Mouse (Mus musculus) lung, embryonic 16.5 days (tissue): Measurements from ENCODE around the gene Capns1. TPM values are rescaled to one million over a fixed set of nuclear protein-coding genes. Genes with fewer than 3 reads are reported as not detected.
"Not testable (repeated sequence)": the region's sequence is repeated elsewhere in the genome, so short reads cannot be mapped to it uniquely, and the experiment has no call there.

ENCODE experiments used
- ATAC-seq: fragments of 200-750 bp; cut with Nextera tagmentation; 2 replicates; pipeline ENCODE4 v1.8.0; 2017; ENCODE audit warnings: low read depth, mild to moderate bottlenecking, moderate library complexity
- H3K27ac ChIP-seq: fragments of 300-500 bp; sonication (generic); 2 replicates; pipeline ENCODE4 v1.5.1; 2014; ENCODE audit warnings: mild to moderate bottlenecking, control low read depth, low read length
- H3K27me3 ChIP-seq: fragments of 300-500 bp; sonication (generic); 2 replicates; pipeline ENCODE4 v1.6.1; 2014; ENCODE audit warnings: low read depth, low read length, mixed read lengths; ENCODE audit not compliant: control insufficient read depth, insufficient read depth
- H3K36me3 ChIP-seq: fragments of 300-500 bp; sonication (generic); 2 replicates; pipeline ENCODE4 v1.6.1; 2014; ENCODE audit warnings: low read length; ENCODE audit not compliant: control insufficient read depth, insufficient read depth
- H3K4me1 ChIP-seq: fragments of 300-500 bp; sonication (generic); replicated peaks from 2 replicates; pipeline ENCODE4 v1.6.1; 2014; ENCODE audit warnings: low read length, mixed read lengths; ENCODE audit not compliant: control insufficient read depth, insufficient read depth
- H3K4me2 ChIP-seq: fragments of 300-500 bp; sonication (generic); 2 replicates; pipeline ENCODE4 v1.6.1; 2014; ENCODE audit warnings: low read depth, low read length, control low read depth
- H3K4me3 ChIP-seq: fragments of 300-500 bp; sonication (generic); 2 replicates; pipeline ENCODE4 v1.5.1; 2014; ENCODE audit warnings: mild to moderate bottlenecking, low read length, control low read depth
- H3K9ac ChIP-seq: fragments of 300-500 bp; sonication (generic); 2 replicates; pipeline ENCODE4 v1.6.1; 2014; ENCODE audit warnings: low read length, control low read depth
- H3K9me3 ChIP-seq: fragments of 300-500 bp; sonication (generic); 2 replicates; pipeline ENCODE4 v1.6.1; 2016; ENCODE audit warnings: low read length; ENCODE audit not compliant: control insufficient read depth
- WGBS: fragments of 180-500 bp; shearing (Covaris S2); extraction: QIAGEN DNeasy Blood & Tissue Kit; methylation state at CpG from one replicate; pipeline ENCODE4 v1.1.7; 2014; 5-methylcytosine and 5-hydroxymethylcytosine counted together
- polyA plus RNA-seq: library from polyadenylated mRNA; unstranded; fragments of >200 nt; fragmentation: Nextera tagmentation; extraction: Ambion mirVana; gene quantifications from 2 replicates; pipeline ENCODE4 v1.2.1, GENCODE M21; 2015

Capns1 gene
- polyA plus RNA-seq, 1 experiment from 2014 or later, result 91.2 TPM

DNA sequence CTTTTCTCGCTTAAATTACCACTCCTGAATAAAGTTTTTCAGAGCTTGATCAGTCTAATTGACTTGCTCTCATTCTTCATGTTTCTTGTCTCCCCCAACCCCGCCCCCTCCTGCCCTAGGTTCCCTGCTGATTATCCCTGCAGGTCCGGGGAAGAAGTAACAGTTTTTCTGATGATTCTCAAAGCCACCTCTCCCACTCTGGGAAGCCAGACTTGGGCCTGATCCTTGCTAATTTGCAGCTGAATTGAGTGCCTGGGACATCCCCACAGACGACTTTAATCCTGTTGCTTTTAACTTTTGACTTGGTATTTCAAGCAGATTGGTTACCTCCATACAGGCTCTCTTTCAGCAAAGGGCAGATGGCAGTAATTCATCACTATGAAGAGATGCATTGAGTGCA is 12.4 kb upstream of the Capns1 start:
- no peak overlapping the region for H3K27ac ChIP-seq
- WGBS, result 21% methylated on average over 4 of the region's 4 CpGs
- H3K9me3 ChIP-seq, result no peaks in the 10 kb centered on the region
- no peak overlapping the region for H3K4me3 ChIP-seq
- H3K9ac ChIP-seq, result no peak overlapping the region
- no peaks in the 10 kb centered on the region for H3K27me3 ChIP-seq
- no peaks in the 10 kb centered on the region for H3K36me3 ChIP-seq
- H3K4me2 ChIP-seq, result no peak overlapping the region
- no peak for ATAC-seq
- H3K4me1 ChIP-seq, result no peaks in the 10 kb centered on the region

DNA sequence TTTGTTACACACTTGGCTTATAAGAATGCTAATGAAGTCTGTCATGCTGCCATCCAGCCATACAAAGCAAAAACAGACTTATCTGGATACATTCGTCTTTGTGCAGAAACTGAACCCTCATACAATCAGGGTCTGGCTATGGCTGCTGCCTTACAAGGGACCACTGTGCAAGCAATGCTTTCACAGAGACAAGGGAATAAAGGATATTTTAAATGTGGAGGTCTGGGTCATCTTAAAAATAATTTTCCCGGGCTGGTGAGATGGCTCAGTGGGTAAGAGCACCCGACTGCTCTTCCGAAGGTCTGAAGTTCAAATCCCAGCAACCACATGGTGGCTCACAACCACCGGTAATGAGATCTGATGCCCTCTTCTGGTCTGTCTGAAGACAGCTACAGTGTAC is 7.8 kb upstream of the Capns1 start:
- H3K9ac ChIP-seq, H3K4me2 ChIP-seq, ATAC-seq, H3K27ac ChIP-seq, H3K9me3 ChIP-seq, H3K36me3 ChIP-seq, H3K27me3 ChIP-seq, H3K4me1 ChIP-seq, H3K4me3 ChIP-seq: not testable (repeated sequence)
- 53% methylated on average over 5 of the region's 5 CpGs for whole genome bisulfite sequencing

DNA sequence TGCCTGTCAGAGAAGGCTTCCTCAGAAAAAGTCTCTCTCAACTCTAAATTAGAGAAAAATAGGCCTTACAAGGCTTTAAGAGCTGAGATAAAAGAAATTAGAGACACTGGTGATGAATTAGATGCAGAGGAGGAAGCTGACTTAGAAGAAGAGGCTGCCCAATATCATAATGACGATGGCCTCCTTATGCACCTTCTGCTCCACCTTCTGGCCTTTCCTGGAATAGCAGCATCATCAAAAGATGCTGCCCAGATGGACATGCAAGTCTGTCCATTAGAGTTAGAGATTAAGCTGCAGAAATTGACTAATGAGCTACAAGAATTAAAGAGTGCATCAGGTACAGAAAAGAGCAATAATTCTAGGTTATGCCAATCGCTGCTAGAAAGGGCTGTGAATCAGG is 6.8 kb upstream of the Capns1 start:
- Histone ChIP-seq H3K36me3 (no peaks in the 10 kb centered on the region), H3K9ac (no peak overlapping the region), H3K4me3 (no peak overlapping the region), H3K4me2 (no peak overlapping the region), H3K4me1 (no peaks in the 10 kb centered on the region), H3K27ac (no peak overlapping the region), H3K27me3 (no peaks in the 10 kb centered on the region), H3K9me3 (no peaks in the 10 kb centered on the region)
- ATAC-seq, result no peak
- WGBS, result 6% methylated on average over 2 of the region's 2 CpGs

DNA sequence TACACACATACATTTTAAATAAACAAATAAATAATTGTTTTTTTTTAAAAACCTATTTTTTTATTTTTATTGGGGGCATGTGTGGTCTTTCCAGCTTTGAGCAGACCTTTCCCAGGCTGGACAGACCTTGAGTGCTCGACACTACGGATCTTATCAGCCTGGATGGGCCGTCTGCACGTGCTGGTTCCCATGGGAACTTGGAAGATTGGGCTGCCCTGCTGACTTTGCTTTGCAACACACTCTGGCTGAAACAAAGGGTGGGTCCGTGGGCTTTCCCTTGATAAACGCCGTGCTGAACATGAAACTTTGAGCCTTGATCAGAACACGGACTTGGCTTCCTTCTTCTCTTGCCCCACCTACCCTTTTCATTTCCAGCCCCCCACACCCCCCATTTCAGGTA is 5.8 kb upstream of the Capns1 start:
- H3K36me3 ChIP-seq, result no peaks in the 10 kb centered on the region
- no peaks in the 10 kb centered on the region for H3K27me3 ChIP-seq
- no peak for ATAC-seq
- 0 out of 2 replicates have a peak overlapping the region, but pooled peaks have one; percentile 12 for H3K4me2 ChIP-seq
- 24% methylated on average over 8 of the region's 8 CpGs for WGBS
- no peak overlapping the region for H3K27ac ChIP-seq
- H3K9me3 ChIP-seq, result no peaks in the 10 kb centered on the region
- no peak overlapping the region for H3K9ac ChIP-seq
- H3K4me1 ChIP-seq, result no peaks in the 10 kb centered on the region
- no peak overlapping the region for H3K4me3 ChIP-seq

DNA sequence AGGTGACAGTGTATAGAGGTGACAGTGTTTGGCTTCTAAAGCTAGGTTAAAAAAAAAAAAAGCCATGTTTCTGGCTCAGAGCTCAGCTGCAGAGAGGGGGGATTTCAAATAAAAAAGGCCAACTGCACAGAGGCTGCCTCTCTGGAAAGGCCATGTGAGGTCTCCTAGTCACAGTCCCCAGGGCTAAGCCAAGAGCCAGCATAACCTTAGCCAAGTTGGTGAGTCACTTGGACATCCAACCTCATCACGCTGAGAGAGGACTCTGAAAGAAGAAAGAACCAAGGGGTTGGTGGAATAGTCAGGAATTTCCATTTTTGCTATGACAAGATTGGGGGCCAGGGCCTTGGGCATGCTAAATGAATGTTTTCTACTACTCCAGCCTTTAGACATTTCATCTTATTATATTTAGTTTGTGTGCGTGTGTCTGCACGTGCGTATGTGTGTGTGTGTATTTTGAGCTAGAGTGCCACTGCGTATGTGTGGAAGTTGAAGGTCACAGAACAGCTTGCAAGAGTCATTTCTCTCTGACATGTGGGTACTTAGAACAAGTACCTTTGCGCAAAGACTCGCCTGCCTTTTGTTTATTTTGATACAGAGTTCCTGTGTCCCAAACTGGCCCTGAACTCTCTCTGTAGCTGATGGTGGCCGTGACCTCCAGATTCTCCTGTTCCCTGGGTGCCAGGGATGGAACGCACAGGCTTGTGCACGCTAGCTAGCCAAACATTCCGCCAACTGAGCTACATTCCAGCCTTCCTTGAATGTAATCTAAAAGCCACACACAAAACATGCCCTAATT is 4.5 kb upstream of the Capns1 start:
- H3K27me3 ChIP-seq, result no peaks in the 10 kb centered on the region

DNA sequence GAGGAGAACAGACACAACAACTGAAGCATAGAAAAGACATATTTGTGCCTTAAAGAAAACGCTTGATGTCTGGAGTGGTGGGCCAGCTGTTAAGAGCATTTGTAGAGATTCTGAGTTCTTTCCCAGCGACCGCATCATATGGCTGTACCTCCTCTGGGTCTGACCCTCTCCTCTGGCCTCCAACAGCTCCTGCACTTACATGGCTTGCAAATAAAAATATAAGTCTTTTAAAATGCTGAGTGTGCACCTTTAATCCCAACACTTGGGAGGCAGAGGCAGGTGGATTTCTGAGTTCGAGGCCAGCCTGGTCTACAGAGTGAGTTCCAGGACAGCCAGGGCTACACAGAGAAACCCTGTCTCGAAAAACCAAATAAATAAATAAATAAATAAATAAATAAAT is 2.0 kb upstream of the Capns1 start:
- ATAC-seq, H3K9ac ChIP-seq, H3K27me3 ChIP-seq, H3K27ac ChIP-seq, H3K4me2 ChIP-seq, H3K36me3 ChIP-seq, H3K9me3 ChIP-seq, H3K4me3 ChIP-seq, H3K4me1 ChIP-seq: not testable (repeated sequence)
- 79% methylated on average over 5 of the region's 5 CpGs for WGBS

More for the DNA sequence above, 4.5 kb upstream of the Capns1 start:
- Histone ChIP-seq H3K4me1 (peaks cover 4% of the 10 kb centered on the region; the same call in 1 of the 2 replicates), H3K9me3 (no peaks in the 10 kb centered on the region), H3K4me2 (no peak overlapping the region), H3K9ac (no peak overlapping the region), H3K36me3 (no peaks in the 10 kb centered on the region), H3K27ac (no peak overlapping the region), H3K4me3 (no peak overlapping the region)
- no peak for ATAC-seq
- WGBS, result 45% methylated on average over 11 of the region's 11 CpGs

DNA sequence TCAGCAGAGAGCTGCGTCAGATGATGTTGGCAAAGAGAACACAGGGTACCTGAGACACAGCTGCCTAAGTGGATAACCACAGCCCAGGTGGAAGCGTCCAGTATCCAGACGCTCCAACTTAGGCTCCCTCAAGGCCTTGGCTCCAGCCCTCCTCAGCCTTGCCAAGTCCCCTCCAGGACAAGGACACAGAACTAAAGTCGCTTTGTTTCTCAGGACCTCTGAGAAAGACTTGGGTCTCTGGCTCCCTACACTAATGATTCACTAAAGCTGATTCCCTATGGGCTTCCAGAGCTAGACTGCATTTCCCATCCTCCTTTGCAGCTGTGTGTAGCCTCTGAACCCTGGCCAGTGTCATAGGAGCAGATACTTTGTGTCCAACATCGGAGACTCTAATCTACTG is 1.6 kb upstream of the Capns1 start:
- 78% methylated on average over 5 of the region's 5 CpGs for WGBS
- Histone ChIP-seq H3K27me3 (no peaks in the 10 kb centered on the region), H3K9ac (no peak overlapping the region), H3K36me3 (no peaks in the 10 kb centered on the region), H3K4me1 (peaks cover 9% of the 10 kb centered on the region; the same call in 1 of the 2 replicates), H3K4me3 (no peak overlapping the region), H3K27ac (no peak overlapping the region), H3K9me3 (no peaks in the 10 kb centered on the region), H3K4me2 (no peak overlapping the region)
- ATAC-seq, result no peak

DNA sequence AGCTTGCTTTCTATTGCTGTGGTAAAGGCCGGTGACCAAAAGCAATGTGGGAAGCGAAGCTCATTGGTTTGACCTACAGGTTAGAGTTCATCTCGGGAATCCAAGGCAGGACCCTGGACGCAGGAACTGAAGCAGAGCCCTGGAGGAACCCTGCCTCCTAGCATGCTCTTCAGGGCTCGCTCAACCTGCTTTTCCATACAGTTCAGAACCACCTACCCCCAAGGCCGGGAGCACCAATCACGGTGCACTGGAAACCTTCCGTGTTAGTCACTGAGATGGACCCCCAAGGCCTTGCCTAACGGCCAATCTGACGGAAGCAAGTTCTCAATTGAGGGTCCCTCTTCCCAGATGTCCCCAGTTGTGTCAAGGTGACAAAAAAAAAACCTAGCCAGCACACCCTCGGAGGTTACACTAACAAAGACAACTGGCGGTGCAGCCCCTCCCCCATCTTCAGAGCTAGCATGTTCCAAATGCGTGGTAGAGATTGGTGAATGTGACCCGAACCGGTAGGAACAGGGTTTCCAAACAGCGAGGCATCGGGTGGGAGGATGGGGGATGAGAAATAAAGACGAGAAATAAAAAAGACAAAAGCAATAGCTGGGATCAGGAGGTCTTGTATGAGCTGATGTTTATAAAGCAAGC is 1.0 kb upstream of the Capns1 start:
- Histone ChIP-seq H3K9ac (no peak overlapping the region), H3K36me3 (no peaks in the 10 kb centered on the region), H3K4me3 (no peak overlapping the region), H3K27me3 (no peaks in the 10 kb centered on the region), H3K4me2 (no peak overlapping the region), H3K9me3 (no peaks in the 10 kb centered on the region), H3K27ac (no peak overlapping the region), H3K4me1 (peaks cover 11% of the 10 kb centered on the region; the same call in 1 of the 2 replicates)
- WGBS, result 67% methylated on average over 18 of the region's 18 CpGs
- ATAC-seq, result no peak

DNA sequence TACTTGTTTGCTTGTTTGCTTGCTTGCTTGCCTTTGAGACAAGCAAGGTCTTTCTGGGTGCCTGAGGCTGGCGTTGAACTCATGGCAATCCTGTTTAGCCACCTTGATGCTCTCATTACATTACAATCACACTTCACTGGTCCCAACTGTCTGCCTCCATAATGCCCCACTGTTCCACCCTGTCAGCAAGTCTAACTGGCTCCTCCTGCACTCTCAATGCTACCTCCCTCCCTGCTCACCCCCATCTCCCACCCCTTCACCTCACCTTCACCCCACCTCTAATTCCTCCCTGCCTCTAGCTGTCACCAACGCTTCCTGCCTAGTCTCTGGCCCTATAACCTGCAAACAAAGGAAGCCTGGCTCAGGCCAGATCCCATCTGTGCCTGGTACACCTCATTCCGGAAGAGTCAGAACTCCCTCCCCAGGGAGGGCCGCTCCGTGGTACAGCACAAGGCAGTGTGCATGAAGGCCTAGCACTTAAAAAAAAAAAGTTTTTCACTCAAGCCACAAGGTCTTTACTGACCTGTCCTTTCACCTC is 950 bp downstream of the Capns1 start:
- H3K27ac ChIP-seq, result no peak overlapping the region
- H3K36me3 ChIP-seq, result no peaks in the 10 kb centered on the region
- no peak overlapping the region for H3K9ac ChIP-seq
- no peak overlapping the region for H3K4me2 ChIP-seq
- H3K4me1 ChIP-seq, result peaks cover 20% of the 10 kb centered on the region
- no peak overlapping the region for H3K4me3 ChIP-seq
- 45% methylated on average over 5 of the region's 5 CpGs for WGBS
- no peaks in the 10 kb centered on the region for H3K9me3 ChIP-seq
- H3K27me3 ChIP-seq, result no peaks in the 10 kb centered on the region
- ATAC-seq, result no peak
